Mouse (Mus musculus): ENCODE measurements around the gene Srp54a. TPM values are rescaled to one million over a fixed set of nuclear protein-coding genes. Genes with fewer than 3 reads are reported as not detected.
"Not testable (repeated sequence)": the region's sequence is repeated elsewhere in the genome, so short reads cannot be mapped to it uniquely, and the experiment has no call there.

The Srp54a gene
- total RNA-seq (2021), result 145 and 146 TPM in 2 replicates
- long read RNA-seq, experiment 1, full-length matches to known transcripts, result 98 of 105 reads
- long read RNA-seq, experiment 1, partial matches to known transcripts, result 5 of 105 reads
- long read RNA-seq, experiment 1, other reads (novel, unspliced or antisense), result 2 of 105 reads
- long read RNA-seq, experiment 2, full-length matches to known transcripts, result 55 of 58 reads
- long read RNA-seq, experiment 2, partial matches to known transcripts, result 2 of 58 reads
- long read RNA-seq, experiment 2, other reads (novel, unspliced or antisense), result 1 of 58 reads

GRCm38 (mm10) chr12:55079726-55080600 is at the start of gene Srp54a, which contains the start of gene 2700097O09Rik:
Gene Srp54a (plus strand): TSS chr12:55080262.
Gene 2700097O09Rik (minus strand): TSS chr12:55080110.
- DNase-seq, result peak; percentile 97

DNA sequence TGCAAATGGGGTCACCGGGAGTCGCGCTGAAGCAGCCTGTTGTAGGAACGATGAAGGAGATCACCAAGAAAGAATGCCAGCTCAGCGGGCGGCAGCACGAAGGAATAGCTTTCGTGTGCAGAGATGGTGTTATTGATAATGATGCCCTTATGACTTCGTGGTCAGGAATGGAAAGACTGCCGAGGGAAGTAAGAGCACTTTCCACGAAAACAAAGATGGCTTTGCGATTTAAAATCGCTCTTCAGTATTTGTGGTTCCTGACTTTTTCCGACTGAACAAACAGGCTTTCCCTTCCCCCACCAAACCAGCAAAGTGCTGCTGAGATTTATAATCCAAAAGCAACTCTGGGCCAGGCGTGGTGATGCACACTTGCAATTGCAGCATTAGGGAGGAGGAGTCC is 39.1 kb upstream of the Srp54a start:
- DNase-seq, result no peak

DNA sequence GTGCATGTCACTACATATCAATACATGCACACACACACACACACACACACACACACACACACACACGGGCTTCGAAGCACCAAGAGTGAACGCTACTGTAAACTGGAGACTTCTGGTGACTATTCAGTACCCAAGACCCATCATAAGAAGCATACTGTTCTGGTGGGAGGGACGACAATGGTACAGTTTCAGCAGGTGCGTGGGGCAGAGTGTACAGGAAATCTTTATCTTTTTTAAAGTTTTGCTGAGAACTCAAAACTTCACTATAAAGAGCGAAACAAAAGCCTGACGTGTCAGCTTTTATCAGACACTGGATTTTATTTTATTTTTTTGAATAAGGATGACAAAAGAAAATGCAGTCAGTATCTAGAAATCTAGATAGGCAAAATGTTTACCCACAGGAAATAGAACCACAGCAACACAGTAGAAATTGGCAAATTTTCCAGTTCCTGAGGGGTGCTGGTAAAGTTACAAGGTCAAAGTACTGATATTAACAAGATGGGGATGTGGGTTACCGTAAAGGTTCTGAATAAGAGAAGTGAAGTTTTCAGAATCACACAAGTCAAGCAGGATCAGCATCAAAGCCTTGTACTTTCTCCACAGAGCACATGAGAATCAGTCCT is 30.2 kb upstream of the Srp54a start:
- no peak for DNase-seq

DNA sequence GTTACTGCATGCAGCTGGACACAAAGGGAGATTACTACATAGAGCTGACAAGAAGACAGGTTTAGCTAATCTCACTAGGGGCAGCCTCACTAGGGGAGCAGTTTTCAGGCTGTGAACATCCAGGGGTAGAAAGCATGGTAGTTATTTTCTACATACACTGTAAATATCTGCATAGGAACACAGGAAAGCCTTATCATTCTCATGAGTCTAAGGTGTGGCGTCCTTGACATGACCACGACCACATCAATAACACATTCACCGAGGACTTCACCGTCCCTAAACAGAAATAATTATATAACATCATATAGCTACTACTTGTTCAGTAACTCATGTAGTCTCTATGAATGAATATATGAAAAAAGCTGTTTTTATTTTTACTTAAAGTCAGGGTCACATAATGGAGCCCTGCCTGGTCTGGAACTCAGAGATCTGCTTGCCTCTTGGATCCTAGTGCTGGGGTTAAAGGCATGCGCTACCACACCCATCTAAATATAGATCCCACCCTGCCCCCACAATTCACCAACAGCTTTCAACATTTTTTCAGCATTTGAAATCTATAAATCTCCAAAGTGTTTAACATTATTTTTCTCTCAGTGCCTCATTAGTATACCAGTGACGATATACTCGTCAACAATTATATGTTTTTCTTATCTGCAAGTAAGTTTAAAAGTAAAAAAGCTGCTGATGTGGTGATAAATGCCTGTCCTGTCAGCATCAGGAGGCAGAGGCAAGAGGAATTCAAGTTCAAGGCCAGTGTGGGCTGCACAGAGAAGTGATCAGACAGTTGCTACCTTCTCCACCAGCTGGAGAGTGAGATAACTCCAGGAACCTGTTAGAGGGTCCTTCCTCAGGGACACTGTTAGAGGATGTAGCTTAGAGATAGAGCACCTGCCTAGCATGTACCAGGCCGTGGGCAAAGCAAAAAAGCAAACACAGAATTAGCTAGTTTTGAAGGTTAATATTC is 28.6 kb upstream of the Srp54a start:
- no peak for DNase-seq

GRCm38 (mm10) chr12:55053267-55053666 is 26.8 kb upstream of the Srp54a start:
- DNase-seq, result no peak

- DNase-seq, result no peak
Observed at GRCm38 (mm10) chr12:55054551-55055241, 25.4 kb upstream of the Srp54a start.

- DNase-seq, result no peak
Observed at GRCm38 (mm10) chr12:55056703-55057102, 23.4 kb upstream of the Srp54a start.

DNA sequence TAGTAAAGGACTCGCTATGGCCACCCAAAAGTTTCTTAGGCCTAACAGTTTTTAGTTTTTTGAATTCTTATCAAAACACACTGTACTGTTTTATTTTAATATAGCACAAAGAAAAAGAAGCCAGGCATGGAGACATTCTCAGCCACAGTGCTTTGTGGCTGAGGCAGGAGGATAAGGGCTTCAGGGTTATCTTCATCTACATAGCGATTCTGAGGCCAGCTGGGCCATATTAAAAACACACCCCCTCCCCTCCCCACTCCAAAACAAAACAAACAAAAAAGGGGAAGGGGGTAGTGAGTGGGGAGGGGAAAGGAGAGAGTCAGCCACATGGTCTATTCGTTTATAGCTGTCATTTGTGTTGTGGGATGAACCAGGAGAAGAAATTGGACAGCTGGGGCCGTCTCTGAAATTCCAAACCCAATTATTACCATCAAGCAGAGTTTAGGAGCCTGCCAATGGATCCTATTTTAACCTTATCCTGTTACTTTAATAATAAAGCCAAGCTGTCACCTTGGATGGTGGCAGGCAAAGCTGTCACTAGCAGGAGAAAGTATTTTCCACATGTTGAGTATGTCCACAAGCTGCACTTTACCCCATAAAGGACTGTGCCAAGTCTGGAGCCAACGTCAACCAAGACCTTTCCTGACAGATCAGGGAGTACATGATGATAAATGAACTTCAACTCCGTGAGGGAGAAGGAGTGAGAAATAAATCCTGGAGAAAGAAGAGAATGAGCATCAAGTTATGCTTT is 21.0 kb upstream of the Srp54a start:
- peak; percentile 71 for DNase-seq

GRCm38 (mm10) chr12:55059812-55060211 is 20.2 kb upstream of the Srp54a start:
- no peak for DNase-seq

DNA sequence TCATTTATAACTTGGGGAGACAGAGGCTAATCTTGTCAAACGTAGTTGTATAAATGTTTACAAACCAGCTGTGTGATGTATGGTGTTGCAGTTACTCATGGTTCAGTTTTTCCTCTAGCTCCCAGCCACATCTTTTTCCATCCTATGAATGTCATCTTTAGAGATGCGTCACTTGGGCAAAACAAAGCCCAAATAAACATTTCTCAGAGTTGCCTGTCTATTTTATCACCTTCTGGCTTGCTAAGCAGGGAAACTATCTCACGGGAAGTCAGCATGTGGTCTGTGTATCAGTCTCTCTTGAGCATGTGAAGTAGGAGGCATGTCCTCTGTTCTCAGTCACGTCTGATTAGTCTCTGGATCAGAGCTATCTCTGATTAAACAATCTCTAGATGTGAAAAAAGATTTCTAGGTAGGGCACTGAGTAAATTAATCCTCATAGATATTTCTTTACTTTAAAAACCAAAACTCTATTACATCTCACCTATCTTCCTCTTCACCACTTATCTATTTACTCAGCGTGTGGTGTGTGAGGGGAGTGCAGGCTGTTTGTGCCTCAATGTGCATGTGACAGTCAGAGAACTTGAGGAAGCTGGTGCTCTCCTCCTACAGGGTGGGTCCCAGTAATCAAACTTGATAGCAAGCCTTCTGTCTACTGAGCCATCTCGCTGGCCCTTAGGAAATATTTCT is 19.7 kb upstream of the Srp54a start:
- DNase-seq, result no peak

GRCm38 (mm10) chr12:55061006-55061405 is 19.1 kb upstream of the Srp54a start:
- peak; percentile 48 for DNase-seq

DNA sequence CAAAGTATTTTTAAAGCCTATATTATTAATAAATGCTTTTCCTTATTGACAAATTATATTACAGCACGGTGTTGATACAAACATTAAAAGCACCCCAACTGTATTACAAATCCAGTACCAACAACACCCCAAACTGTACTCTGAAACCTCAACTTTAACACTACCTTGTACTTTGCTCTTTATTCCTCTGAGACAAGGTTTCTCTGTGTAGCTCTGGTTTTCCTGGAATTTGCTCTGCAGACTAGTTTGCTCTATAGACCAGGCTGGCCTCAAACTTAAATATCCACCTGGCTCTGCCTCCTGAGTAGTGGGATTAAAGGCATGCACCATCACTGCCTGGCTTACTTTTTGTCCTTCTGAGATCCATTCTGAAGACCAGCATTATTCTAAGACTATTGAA is 17.9 kb upstream of the Srp54a start:
- no peak for DNase-seq

DNA sequence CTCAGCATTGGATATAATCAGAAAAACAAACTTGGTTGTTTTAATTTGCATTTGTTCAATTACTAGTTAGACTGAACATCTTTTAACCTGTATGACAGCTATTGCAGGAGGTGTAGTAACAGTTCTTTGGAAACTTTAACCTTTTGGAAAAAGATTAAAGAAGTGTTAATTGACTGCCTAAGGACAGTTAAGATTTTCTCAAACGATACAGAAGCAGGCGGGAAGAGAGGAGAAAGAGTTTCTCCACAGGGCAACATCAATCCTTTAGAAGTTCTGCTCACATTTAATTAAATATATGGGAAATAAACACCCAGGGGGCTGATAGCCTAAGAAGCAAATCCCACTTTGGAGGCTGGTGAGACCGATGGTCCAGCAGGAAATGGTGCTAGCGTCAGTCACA is 7.6 kb upstream of the Srp54a start:
- no peak for DNase-seq

DNA sequence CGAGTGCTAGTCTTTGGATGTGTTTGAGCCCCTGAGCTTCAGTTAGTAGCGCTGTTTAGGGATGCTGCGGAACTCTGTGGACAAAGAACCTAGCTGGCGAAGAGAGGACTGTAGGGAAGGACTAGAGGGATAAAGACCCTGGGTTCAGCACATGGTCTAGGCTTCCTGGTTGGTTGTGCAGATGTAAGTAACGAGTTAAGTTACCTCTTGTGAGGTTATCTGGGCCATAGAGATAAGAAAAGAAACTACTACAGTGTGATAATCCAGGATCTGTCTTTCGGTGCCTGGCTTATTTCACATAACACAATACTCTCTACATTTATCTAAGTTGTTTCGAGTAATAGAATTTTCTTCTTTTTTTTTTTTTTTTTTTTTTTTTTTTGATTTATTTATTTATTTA is 6.4 kb upstream of the Srp54a start:
- no peak for DNase-seq

GRCm38 (mm10) chr12:55075296-55075695 is 4.8 kb upstream of the Srp54a start:
- DNase-seq, result no peak

GRCm38 (mm10) chr12:55078706-55079105 is 1.4 kb upstream of the Srp54a start:
- DNase-seq, result not testable (repeated sequence)

DNA sequence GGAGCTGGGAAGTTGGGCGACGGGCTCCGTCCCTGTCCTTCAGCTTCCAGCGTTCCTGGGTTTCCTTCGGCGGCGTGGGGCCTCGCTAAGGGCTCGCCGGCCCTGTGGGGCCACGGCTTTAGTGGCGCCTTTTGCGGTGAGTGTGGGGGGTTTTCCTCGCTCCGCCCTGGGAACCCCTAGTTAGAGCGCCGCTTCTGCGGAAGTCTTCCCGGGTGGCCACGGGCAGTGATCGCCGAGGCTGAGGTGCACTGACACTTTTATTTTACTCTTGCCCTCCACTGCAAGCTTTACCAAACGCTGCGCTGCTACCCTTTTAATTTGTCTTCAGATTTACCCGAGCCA is 510 bp downstream of the Srp54a start:
- not testable (repeated sequence) for DNase-seq

DNA sequence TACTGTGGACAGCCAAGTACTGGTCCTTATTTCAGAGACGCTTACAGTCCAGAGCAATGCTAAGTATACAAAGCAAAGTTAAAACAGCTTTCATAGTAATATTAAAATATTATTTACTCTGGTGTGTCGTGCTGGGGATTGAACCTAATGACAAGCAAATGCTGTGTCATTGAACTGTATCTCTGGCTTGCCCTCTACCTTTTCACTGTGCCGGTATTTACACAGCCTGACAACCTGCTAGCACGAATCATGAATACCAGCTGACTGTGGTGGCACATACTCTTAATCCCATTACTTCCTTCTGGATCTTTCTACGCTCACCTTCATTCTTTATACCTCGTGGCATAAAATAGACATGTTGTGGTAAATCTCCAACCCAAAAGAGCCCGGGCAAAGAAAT is 12.1 kb downstream of the Srp54a start:
- not testable (repeated sequence) for DNase-seq

GRCm38 (mm10) chr12:55112616-55113015 is 32.6 kb downstream of the Srp54a start:
- DNase-seq, result not testable (repeated sequence)

- DNase-seq, result not testable (repeated sequence)
Observed at GRCm38 (mm10) chr12:55124242-55124641, 44.2 kb downstream of the Srp54a start, which contains the start of gene Fam177a. Gene Fam177a (plus strand): TSS chr12:55124469.

Data from adrenal gland, postnatal 14 days (tissue).